ENCODE assay signal across 9 mouse cellular contexts in the genomic region with DNA sequence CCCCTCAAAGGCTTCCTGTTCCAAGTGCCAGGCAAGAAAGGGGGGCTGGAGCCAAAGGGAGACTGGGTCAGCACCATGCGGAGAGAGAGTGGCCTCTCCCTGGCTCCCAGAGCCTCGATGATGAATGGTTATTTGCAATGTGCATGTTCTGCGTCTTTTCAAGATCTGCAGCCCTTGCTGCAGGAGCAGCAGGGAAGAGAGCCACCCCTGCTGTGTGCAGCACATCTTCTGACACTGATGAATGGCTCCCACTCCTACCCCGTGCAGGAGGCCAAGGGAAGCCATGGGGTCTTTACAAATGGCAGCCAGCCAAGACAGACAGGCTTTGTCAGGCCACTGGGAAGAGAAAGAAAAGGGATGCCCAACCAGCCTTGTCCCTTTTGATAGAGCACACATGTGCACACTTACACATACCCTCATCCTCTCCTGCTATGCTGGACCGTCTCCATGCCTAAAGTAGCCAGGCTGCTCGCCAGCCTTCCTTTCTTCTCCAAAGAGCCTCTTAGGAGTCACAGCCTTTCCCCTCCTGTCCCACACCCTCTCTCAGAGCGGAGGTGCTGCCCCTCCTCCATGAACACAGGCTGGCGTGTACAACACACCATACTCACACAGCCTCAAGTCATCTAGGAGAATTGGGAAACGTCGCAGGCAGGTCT.
DNase-seq lines count a peak whose midpoint lies in the region; ATAC-seq and TF ChIP-seq lines count a peak whose summit lies in the region.
"Had no signal": no experiment of that assay in that cellular context is flagged by ENCODE, and none has a peak within 500 bp of the region (broad histone marks: within the 10 kb centered on the region; RNA-seq: fewer than 3 reads in every experiment).

No protein-coding gene starts in this region.

- H3K9me3 ChIP-seq in heart, embryonic 11.5 days (replicated peaks; ENCODE audit: control insufficient read depth, low read length), result no peaks in the 10 kb centered on the region
- no peaks in the 10 kb centered on the region for H3K9me3 ChIP-seq in limb, embryonic 14.5 days (ENCODE audit: control insufficient read depth, low read length)

- 0 out of 2 replicates have a peak overlapping the region, but pooled peaks have one; percentile 12 for H3K27ac ChIP-seq in kidney, adult 2 months (ENCODE audit: insufficient read depth, low read depth, low read length)
- peak overlapping the region; percentile 0; the same call in 1 of the 2 replicates for H3K27ac ChIP-seq in cortical plate, adult 2 months (ENCODE audit: insufficient read depth, low read length)
- H3K27ac ChIP-seq in heart, embryonic 11.5 days (ENCODE audit: low read depth, low read length), result no peak overlapping the region
- peak overlapping the region; percentile 94 for H3K27ac ChIP-seq in limb, embryonic 14.5 days (replicated peaks; ENCODE audit: low read depth, low read length)

- H3K4me2 ChIP-seq in heart, embryonic 11.5 days, result no peak overlapping the region
- peak overlapping the region; percentile 52 for H3K4me2 ChIP-seq in limb, embryonic 14.5 days (replicated peaks; ENCODE audit: low read depth, low read length, severe bottlenecking)

- H3K27me3 ChIP-seq in kidney, adult 2 months (replicated peaks; ENCODE audit: control insufficient read depth, insufficient read depth, low read length), result no peaks in the 10 kb centered on the region
- H3K27me3 ChIP-seq in heart, embryonic 11.5 days (ENCODE audit: control insufficient read depth, insufficient read depth, low read length), result no peaks in the 10 kb centered on the region
- no peaks in the 10 kb centered on the region for H3K27me3 ChIP-seq in limb, embryonic 14.5 days (ENCODE audit: control insufficient read depth, insufficient read depth, low read length)

- 0 out of 2 replicates have a peak, but pooled peaks have one; percentile 2 for ATAC-seq in heart, embryonic 11.5 days (replicated peaks; ENCODE audit: insufficient number of reproducible peaks, low FRiP score, low TSS enrichment)
- peak; percentile 27; the same call in 1 of the 2 replicates for ATAC-seq in limb, embryonic 14.5 days (ENCODE audit: low FRiP score, low read depth)

- no peak overlapping the region for H3K9ac ChIP-seq in heart, embryonic 11.5 days (ENCODE audit: low read depth, low read length)
- peak overlapping the region; percentile 50; the same call in 1 of the 2 replicates for H3K9ac ChIP-seq in limb, embryonic 14.5 days (ENCODE audit: low read depth, low read length, severe bottlenecking)

- TF ChIP-seq POLR2A in kidney, adult 2 months (IDR thresholded peaks at IDR 0.05; ENCODE audit: low read depth, low read length), result no peak
- TF ChIP-seq POLR2A in cortical plate, adult 2 months (IDR thresholded peaks at IDR 0.05; ENCODE audit: extremely low read depth, insufficient read depth, low read length), result no peak
- no peak for TF ChIP-seq POLR2A in limb, embryonic 14.5 days (IDR thresholded peaks at IDR 0.05; ENCODE audit: borderline replicate concordance, extremely low read depth, insufficient read depth, insufficient read length)

- 65% methylated on average over 10 of the region's 10 CpGs for WGBS in kidney, adult 2 months
- WGBS in heart, embryonic 11.5 days (ENCODE audit: insufficient replicate concordance), result 58% methylated on average over 10 of the region's 10 CpGs
- 23% methylated on average over 10 of the region's 10 CpGs for WGBS in limb, embryonic 14.5 days

- H3K4me1 ChIP-seq in kidney, adult 2 months (ENCODE audit: control insufficient read depth, insufficient read depth, low read length), result peaks cover 34% of the 10 kb centered on the region
- peaks cover 12% of the 10 kb centered on the region for H3K4me1 ChIP-seq in cortical plate, adult 2 months (ENCODE audit: control insufficient read depth, insufficient read depth, low read length)
- peaks cover 20% of the 10 kb centered on the region for H3K4me1 ChIP-seq in heart, embryonic 11.5 days (ENCODE audit: control insufficient read depth, insufficient read depth, low read length)
- peaks cover 67% of the 10 kb centered on the region for H3K4me1 ChIP-seq in limb, embryonic 14.5 days (ENCODE audit: control insufficient read depth, insufficient read depth, low read length)

- H3K4me3 ChIP-seq in kidney, adult 2 months (ENCODE audit: insufficient read depth, low read depth, low read length), result no peak overlapping the region
- H3K4me3 ChIP-seq in cortical plate, adult 2 months (ENCODE audit: insufficient read depth, low read length), result no peak overlapping the region
- no peak overlapping the region for H3K4me3 ChIP-seq in heart, embryonic 11.5 days (ENCODE audit: low read depth, low read length)
- H3K4me3 ChIP-seq in limb, embryonic 14.5 days (replicated peaks; ENCODE audit: low read length), result peak overlapping the region; percentile 22; the same call in 1 of the 2 replicates
- H3K4me3 ChIP-seq: erythroblast, embryonic 14.5 days had no signal

- H3K36me3 ChIP-seq in kidney, adult 2 months (ENCODE audit: control insufficient read depth, insufficient read depth, low read length), result no peaks in the 10 kb centered on the region
- H3K36me3 ChIP-seq in heart, embryonic 11.5 days (ENCODE audit: control insufficient read depth, insufficient read depth, low read length), result no peaks in the 10 kb centered on the region
- no peaks in the 10 kb centered on the region for H3K36me3 ChIP-seq in limb, embryonic 14.5 days (ENCODE audit: control insufficient read depth, insufficient read depth, low read length)

- no peak for DNase-seq in kidney, adult 2 months
- DNase-seq in kidney, adult 18-20 months, result no peak
- peak; percentile 43 for DNase-seq in limb, embryonic 14.5 days (ENCODE audit: low spot score)
- DNase-seq in yolk sac, embryonic 10.5 days (ENCODE audit: low spot score), result peak; percentile 49
- DNase-seq in thymus, postnatal 4 days, result no peak
- no peak for DNase-seq in frontal cortex, postnatal 25 days (ENCODE audit: low spot score in 2 of 2)

- no peak for TF ChIP-seq CTCF in kidney, adult 2 months (conservative IDR thresholded peaks at IDR 0.05; ENCODE audit: insufficient read depth, insufficient read length, low read depth, low read length)
- TF ChIP-seq CTCF in cortical plate, adult 2 months (IDR thresholded peaks at IDR 0.05; ENCODE audit: extremely low read depth, insufficient read depth, low read length), result no peak

Comparison
In these comparisons a context has a peak if more than half of its experiments do, and no peak if none do; other contexts are left out.
1. DNase-seq: peak in limb, embryonic 14.5 days (single experiment) and yolk sac, embryonic 10.5 days (single experiment); none in kidney, adult 2 months (single experiment), kidney, adult 18-20 months (single experiment), thymus, postnatal 4 days (single experiment) and frontal cortex, postnatal 25 days (0 of 2).